Mouse (Mus musculus): ENCODE results near the gene Ap1s2. TPM values are rescaled to one million over a fixed set of nuclear protein-coding genes. Genes with fewer than 3 reads are reported as not detected.

Gene Ap1s2
- total RNA-seq, 2 experiments from 2014 or later = 18.6 to 21.7 TPM

- no peak for DNase-seq
Measured at GRCm38 (mm10) chrX:163981092-163981491, 72.3 kb downstream of the Ap1s2 start.

GRCm38 (mm10) chrX:163981500-163981899, 72.7 kb downstream of the Ap1s2 start:
- no peak for DNase-seq

- no peak for DNase-seq
Measured at GRCm38 (mm10) chrX:163982129-163982528, 73.3 kb downstream of the Ap1s2 start.

Other genes starting within 250 kb of the Ap1s2 start
- 1 to 10 TPM in 1 of 2 experiments, under 1 TPM in 1; 0.66 to 1.5 TPM for gene Rnf138rt1, start 147.7 kb upstream of the Ap1s2 start, total RNA-seq (2021)
- gene Zrsr2, start 49.6 kb downstream of the Ap1s2 start, total RNA-seq (2021) = 10 to 100 TPM; 24.4 to 27.4 TPM
- 1 to 10 TPM; 3.2 to 7.1 TPM for gene Car5b, start 119.0 kb downstream of the Ap1s2 start, total RNA-seq (2021)
- 1 to 10 TPM; 5.4 to 9.2 TPM for gene Siah1b, start 167.5 kb downstream of the Ap1s2 start, total RNA-seq (2021)
- under 1 TPM in 1 of 2 experiments, not detected in 1; 0.24 TPM for gene Cltrn, start 179.8 kb downstream of the Ap1s2 start, total RNA-seq (2021)
- gene Ace2, start 230.3 kb downstream of the Ap1s2 start, total RNA-seq (2021) = 10 to 100 TPM; 25.7 to 29.8 TPM

Measured in adrenal gland, postnatal 10 days (tissue).